Mouse (Mus musculus) embryo, embryonic 10 days (tissue): ENCODE data around the gene Rps12-ps3.
A peak's percentile ranks its signal among the peaks of the same experiment; 100 is the strongest.

ENCODE experiments used
- DNase-seq: peaks from one replicate; pipeline ENCODE4 v3.0.0-alpha.2; 2015; ENCODE audit warnings: low spot score

Rps12-ps3 gene

DNA sequence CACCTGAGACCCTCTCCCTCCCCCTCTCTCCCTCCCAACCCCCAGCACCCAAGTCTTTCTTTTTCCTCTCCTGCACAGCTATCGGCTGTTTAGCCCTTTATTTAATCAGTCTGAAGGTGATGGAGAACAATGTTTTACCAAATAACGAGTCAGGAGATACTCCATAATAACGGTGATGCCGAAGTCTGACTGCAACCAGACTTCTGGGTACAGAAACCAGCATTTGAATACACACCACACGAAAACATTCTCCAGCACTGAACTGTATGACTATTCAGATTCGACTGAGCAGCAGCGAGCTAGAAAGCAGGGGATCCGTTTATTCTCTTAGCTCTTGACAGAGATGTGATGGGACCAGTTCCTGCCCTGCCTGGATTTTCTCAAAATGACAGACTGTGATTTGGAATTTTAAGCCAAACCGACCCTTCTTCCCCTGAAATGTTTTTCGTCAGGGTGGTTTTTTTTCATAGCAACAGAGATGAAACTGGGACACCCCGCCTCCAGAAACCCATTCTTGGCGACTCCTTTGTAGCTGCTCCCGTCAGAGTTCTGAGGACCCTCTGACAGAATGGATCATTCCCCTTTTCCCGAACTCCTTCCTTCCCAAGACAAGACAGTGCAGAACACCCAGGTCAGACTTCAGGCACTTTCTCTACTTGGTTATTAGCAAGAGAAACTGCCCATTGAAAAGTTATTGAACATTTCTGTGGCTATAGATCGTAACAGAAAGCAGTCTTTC lies 29.2 kb downstream of the Rps12-ps3 start:
- DNase-seq = no peak

- DNase-seq = no peak
Observed at GRCm38 (mm10) chr19:59352760-59353159, 30.7 kb downstream of the Rps12-ps3 start.

- no peak for DNase-seq
Observed at GRCm38 (mm10) chr19:59354906-59355305, 32.8 kb downstream of the Rps12-ps3 start.

DNA sequence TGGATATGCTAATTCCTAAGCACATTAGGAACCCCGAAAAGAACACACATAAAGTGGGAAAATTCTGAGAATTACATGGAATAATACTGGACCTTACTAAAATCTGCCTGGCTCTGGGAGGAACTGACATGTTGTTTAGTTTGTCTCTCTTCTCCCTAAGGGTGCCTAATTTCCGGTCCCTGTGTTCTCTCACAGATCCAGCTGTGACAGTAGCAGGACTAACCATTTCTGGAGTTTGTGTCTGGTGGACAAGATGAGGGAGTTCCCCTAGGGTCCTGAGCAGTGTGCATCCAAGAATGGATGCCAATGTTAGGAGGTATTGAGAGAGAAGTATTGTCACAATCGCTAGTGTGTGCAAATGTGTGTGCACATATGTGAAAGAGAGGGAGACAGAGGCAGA lies 34.3 kb downstream of the Rps12-ps3 start:
- no peak for DNase-seq

- no peak for DNase-seq
Observed at GRCm38 (mm10) chr19:59356843-59357595, 34.9 kb downstream of the Rps12-ps3 start.

DNA sequence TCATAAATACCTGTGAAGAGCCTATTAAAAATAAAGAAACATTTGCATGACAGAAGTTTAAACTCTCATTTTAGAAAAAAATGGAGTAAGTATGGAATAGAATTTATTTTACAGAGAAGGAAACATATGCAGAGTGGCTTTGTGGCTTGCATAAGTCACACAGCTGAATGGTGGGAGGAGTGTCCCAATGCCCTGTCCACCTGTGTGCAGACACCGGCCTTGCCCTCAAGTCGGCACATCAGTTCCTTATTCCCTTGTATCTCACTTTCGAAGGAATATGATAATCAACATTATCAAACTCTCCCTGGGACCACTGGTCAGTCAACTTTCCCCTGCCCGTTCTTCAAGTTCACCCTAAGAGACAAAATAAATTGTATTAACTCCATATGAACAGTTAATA lies 35.8 kb downstream of the Rps12-ps3 start:
- no peak for DNase-seq

DNA sequence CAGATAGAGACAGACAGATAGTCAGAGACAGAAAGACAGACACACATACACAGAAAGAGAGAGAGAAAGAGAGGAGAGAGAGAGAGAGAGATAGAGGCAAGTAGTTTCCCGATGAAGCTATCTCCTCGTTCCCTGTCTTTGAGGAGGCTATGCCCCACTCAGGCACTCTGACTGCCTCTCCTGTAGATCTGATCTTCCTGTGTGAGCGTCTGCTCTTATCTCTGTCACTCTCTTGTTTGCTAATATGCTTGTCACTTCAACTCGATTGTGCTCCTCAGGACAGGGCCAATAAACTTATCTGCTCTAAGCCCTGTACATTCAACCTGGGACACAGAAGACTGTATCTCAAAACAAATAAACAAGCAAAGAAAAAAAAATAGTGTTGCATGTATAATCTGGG lies 37.1 kb downstream of the Rps12-ps3 start:
- DNase-seq = no peak

DNA sequence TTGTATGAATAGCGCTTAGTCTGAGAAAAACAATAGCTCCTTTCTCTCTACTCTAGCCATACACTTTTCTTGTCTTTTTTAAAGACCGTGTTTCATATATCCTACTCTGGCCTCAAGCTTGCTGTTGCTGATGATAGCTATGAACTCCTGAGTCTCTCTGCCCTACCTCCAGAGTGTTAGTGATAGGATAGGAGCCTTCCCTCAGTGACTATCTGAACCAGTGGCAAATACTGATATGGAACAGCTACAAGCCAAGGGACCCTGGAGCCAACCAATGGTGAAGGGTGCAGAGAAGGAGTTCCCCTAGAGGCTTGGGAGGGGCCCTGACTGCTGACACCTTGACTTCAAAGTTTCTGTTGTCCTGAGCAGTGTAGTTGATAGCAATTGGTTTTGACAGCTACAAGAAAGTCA lies 38.4 kb downstream of the Rps12-ps3 start:
- peak; percentile 13 for DNase-seq

GRCm38 (mm10) chr19:59362646-59363045 lies 40.6 kb downstream of the Rps12-ps3 start:
- DNase-seq = no peak

DNA sequence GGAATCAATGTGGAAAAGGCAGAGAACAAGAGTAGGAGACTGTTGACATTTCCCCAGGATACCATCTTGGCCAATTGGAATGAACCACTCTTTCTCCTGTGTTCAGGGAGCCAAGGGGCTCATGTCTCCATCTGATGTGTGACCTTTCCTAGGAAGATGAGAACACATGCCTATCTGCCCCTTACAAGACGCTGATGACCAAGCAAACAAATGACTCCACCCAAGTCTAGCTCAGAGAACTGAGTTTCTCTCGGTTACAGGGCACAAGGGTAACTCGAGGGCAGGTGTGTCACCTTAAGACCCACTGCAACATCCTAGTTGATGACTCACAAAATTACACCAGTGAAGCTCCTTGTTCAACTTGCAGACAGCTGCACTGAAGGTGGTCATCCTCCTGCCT lies 41.6 kb downstream of the Rps12-ps3 start:
- DNase-seq = no peak

- no peak for DNase-seq
Observed at GRCm38 (mm10) chr19:59366724-59367123, 44.6 kb downstream of the Rps12-ps3 start.

DNA sequence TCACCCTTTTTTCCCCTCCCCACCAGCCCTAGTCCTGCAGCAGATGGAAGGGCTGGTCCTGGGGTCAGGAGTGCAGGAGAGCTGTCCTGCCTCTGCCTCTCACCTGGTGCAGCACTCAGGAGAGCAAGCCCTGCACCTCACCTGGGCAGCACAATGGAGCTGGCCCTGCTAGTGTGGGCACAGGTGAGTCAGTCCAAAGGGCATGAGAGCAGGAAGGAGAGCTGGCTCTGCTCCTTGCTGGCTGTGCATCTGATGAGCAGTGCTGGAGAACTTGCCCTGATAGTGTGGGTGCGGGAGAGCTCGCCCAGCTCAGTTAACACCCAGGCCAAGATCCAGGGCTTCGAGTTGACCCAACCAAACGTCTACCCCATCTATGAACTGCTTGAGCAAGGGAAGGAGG lies 45.8 kb downstream of the Rps12-ps3 start:
- no peak for DNase-seq

DNA sequence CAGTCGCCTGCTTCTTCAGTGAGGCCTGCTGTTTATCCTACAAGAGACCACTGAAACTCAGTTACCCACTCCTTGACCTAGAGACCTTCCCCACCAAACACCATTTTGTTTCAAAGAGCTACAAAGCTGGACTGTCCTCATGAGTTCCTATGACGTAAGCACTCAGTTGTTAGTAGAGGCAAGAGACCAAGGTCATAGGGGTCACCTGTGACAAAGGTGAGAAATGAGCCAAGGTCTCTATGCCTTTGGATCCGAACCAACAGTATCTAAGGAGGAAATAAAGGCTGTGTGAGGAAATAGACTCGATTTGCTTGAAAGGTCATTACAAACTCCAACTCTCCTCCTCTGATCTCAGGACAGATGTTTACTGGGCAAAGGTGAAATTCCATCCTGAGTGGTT lies 48.9 kb downstream of the Rps12-ps3 start:
- DNase-seq = no peak
